Mouse (Mus musculus) stomach, embryonic 14.5 days (tissue): ENCODE measurements at regions not wholly inside any gene's neighbourhood (a gene's known extent, or its start where the extent isn't known, plus 50 kb on each side); places are given as distances from the start of the nearest gene placed in this dataset.

Experiments used
- ATAC-seq: fragments of 200-750 bp; cut with Nextera tagmentation; 2 replicates; pipeline ENCODE4 v1.8.0; 2017; ENCODE audit warnings: low read depth, moderate TSS enrichment; ENCODE audit not compliant: insufficient number of reproducible peaks, insufficient read depth, low FRiP score
- H3K27ac ChIP-seq: fragments of 300-500 bp; sonication (generic); 2 replicates; pipeline ENCODE4 v1.5.1; 2014; ENCODE audit warnings: mild to moderate bottlenecking, low read length, moderate library complexity, mixed read lengths
- H3K27me3 ChIP-seq: fragments of 300-500 bp; sonication (generic); 2 replicates; pipeline ENCODE4 v1.6.1; 2014; ENCODE audit warnings: low read length, control low read depth, mixed read lengths; ENCODE audit not compliant: control insufficient read depth, insufficient read depth
- H3K36me3 ChIP-seq: fragments of 300-500 bp; sonication (generic); 2 replicates; pipeline ENCODE4 v1.6.1; 2014; ENCODE audit warnings: mild to moderate bottlenecking, control low read depth, low read length, moderate library complexity, mixed read lengths; ENCODE audit not compliant: control insufficient read depth, insufficient read depth
- H3K4me1 ChIP-seq: fragments of 300-500 bp; sonication (generic); 2 replicates; pipeline ENCODE4 v1.6.1; 2014; ENCODE audit warnings: low read length, control low read depth, mixed read lengths; ENCODE audit not compliant: control insufficient read depth, insufficient read depth
- H3K4me2 ChIP-seq: fragments of 300-500 bp; sonication (generic); replicated peaks from 2 replicates; pipeline ENCODE4 v1.6.1; 2014; ENCODE audit warnings: low read depth, low read length, control low read depth
- H3K4me3 ChIP-seq: fragments of 300-500 bp; sonication (generic); 2 replicates; pipeline ENCODE4 v1.5.1; 2014; ENCODE audit warnings: low read depth, low read length, control low read depth
- H3K9ac ChIP-seq: fragments of 300-500 bp; sonication (generic); replicated peaks from 2 replicates; pipeline ENCODE4 v1.6.1; 2014; ENCODE audit warnings: low read depth, mild to moderate bottlenecking, control low read depth, low read length, moderate library complexity, mixed read lengths
- H3K9me3 ChIP-seq: fragments of 300-500 bp; sonication (generic); 2 replicates; pipeline ENCODE4 v1.6.1; 2016; ENCODE audit warnings: low read depth, low read length, control low read depth; ENCODE audit not compliant: control insufficient read depth
- WGBS: fragments of 180-500 bp; shearing (Covaris S2); extraction: QIAGEN DNeasy Blood & Tissue Kit; methylation state at CpG from one replicate; pipeline ENCODE4 v1.1.7; 2014; 5-methylcytosine and 5-hydroxymethylcytosine counted together

DNA sequence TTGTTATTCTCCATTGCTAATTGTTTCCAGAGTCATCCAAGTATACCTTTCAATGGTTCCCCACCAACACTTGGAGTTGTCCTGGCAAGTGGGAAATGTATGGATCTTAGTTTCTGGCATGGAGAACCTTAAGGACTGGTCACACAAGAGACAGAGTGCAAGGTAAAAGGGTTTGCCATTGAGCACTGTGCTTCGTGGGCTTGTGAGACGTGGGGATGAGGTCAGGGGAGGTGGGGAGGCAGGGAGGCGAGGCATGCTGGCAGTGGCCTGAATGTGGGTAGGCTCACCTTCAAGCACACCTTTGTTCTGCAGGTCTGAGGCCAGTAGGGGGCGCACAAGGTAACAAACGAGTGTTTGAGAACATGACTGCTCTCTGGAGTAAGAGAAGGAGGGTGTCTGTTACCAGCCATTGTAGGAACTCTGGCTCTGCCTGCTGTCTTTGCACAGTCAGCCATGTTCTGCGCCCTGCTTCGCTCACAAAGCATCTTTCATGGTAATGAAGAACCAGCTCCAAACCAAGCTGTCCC, 612.0 kb downstream of the Bcl11a start:
- 49% methylated on average over 7 of the region's 7 CpGs for WGBS
- no peaks in the 10 kb centered on the region for H3K27me3 ChIP-seq
- no peaks in the 10 kb centered on the region for H3K4me1 ChIP-seq
- no peak overlapping the region for H3K4me2 ChIP-seq
- no peak overlapping the region for H3K27ac ChIP-seq
- no peak overlapping the region for H3K4me3 ChIP-seq
- no peak overlapping the region for H3K9ac ChIP-seq
- no peaks in the 10 kb centered on the region for H3K9me3 ChIP-seq
- no peak for ATAC-seq
- no peaks in the 10 kb centered on the region for H3K36me3 ChIP-seq

GRCm38 (mm10) chr11:24693926-24694325, 616.1 kb downstream of the Bcl11a start:
- 89% methylated on average over 6 of the region's 6 CpGs for WGBS
- no peaks in the 10 kb centered on the region for H3K27me3 ChIP-seq
- H3K4me2 ChIP-seq, result no peak overlapping the region
- no peaks in the 10 kb centered on the region for H3K4me1 ChIP-seq
- ATAC-seq, result no peak
- no peaks in the 10 kb centered on the region for H3K36me3 ChIP-seq
- H3K27ac ChIP-seq, result no peak overlapping the region
- H3K9ac ChIP-seq, result no peak overlapping the region
- no peaks in the 10 kb centered on the region for H3K9me3 ChIP-seq
- no peak overlapping the region for H3K4me3 ChIP-seq

DNA sequence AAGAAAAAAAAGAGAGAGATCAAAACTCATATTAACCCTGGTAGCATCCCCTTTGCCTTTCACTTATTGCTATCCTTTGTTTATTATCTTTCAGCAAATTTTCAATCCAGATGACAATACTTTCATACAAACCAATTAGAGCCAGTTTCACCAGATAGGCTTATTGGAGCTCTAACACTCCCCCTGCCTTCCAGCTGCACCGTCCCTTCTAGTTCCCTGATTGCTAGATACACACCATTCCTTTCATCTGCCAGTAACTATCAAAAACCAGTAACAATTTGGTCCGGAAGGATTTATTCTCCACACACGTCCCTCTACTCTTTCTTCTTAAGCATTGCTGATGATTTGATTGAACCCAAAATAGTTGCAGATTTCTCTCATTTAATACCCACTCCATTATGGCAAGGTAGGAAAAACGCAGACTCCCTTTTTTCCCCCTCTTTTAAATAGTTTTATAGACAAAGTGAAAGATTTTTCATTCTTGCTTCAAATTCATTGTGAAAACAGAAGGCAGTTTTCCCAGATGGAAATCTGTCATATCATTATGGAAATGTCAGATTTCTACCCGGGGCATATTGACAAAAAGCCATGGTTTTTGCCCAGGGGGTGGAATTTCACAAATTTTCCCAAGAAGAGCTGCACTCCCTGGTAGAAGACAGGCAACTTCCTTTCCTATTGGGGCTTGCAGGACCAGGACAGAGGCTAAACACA, 617.3 kb downstream of the Bcl11a start:
- H3K27me3 ChIP-seq, result no peaks in the 10 kb centered on the region
- no peak for ATAC-seq
- no peak overlapping the region for H3K4me3 ChIP-seq
- H3K9ac ChIP-seq, result no peak overlapping the region
- WGBS, result 53% methylated on average over 5 of the region's 5 CpGs
- H3K36me3 ChIP-seq, result no peaks in the 10 kb centered on the region
- H3K4me1 ChIP-seq, result no peaks in the 10 kb centered on the region
- no peak overlapping the region for H3K4me2 ChIP-seq
- H3K9me3 ChIP-seq, result no peaks in the 10 kb centered on the region
- H3K27ac ChIP-seq, result no peak overlapping the region

DNA sequence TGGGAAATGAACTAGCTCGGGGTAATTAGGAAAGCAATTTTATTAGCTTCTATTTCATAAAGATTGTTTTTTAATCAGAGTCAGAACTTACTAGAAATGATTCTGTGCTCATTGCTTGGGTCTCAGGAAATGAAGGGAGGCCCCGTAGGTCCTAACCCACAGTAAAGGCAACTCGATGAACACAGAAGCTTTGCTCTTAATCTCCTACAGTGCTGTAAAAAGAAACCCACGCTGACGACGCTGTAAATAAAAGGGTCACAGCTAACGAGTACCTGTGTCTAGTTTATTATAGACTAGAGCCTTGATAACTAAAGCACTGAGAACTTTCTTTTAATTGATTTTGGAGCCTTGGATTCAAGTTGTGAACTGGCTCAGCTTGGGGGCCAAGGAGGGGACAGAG, 618.7 kb downstream of the Bcl11a start:
- Histone ChIP-seq H3K4me1 (no peaks in the 10 kb centered on the region), H3K4me2 (no peak overlapping the region), H3K27ac (no peak overlapping the region), H3K36me3 (no peaks in the 10 kb centered on the region), H3K9me3 (no peaks in the 10 kb centered on the region), H3K9ac (no peak overlapping the region), H3K4me3 (no peak overlapping the region), H3K27me3 (no peaks in the 10 kb centered on the region)
- whole genome bisulfite sequencing, result 45% methylated on average over 7 of the region's 7 CpGs
- no peak for ATAC-seq

DNA sequence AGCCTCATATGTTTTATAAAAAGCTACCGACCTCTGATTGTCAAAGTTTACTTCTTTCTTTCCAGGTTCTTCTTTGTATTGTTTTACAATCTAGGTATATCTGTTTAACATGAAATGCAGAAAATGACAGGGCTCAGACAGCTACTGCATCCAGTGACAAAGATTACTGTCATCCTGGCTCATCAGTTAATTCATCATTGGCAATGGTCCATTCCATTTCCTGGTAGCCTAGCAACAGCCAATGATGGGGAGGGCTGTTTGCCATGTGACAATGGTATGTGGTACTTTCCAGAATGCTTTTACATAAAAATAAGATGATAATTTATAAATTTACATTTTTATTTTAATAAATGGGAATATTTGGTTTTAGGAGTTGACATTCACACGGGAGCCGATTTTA, 630.9 kb downstream of the Bcl11a start:
- Histone ChIP-seq H3K4me2 (no peak overlapping the region), H3K36me3 (no peaks in the 10 kb centered on the region), H3K27ac (no peak overlapping the region), H3K27me3 (no peaks in the 10 kb centered on the region), H3K4me3 (no peak overlapping the region), H3K9ac (no peak overlapping the region), H3K9me3 (no peaks in the 10 kb centered on the region), H3K4me1 (no peaks in the 10 kb centered on the region)
- ATAC-seq, result no peak
- WGBS, result 90% methylated on average over 3 of the region's 3 CpGs

DNA sequence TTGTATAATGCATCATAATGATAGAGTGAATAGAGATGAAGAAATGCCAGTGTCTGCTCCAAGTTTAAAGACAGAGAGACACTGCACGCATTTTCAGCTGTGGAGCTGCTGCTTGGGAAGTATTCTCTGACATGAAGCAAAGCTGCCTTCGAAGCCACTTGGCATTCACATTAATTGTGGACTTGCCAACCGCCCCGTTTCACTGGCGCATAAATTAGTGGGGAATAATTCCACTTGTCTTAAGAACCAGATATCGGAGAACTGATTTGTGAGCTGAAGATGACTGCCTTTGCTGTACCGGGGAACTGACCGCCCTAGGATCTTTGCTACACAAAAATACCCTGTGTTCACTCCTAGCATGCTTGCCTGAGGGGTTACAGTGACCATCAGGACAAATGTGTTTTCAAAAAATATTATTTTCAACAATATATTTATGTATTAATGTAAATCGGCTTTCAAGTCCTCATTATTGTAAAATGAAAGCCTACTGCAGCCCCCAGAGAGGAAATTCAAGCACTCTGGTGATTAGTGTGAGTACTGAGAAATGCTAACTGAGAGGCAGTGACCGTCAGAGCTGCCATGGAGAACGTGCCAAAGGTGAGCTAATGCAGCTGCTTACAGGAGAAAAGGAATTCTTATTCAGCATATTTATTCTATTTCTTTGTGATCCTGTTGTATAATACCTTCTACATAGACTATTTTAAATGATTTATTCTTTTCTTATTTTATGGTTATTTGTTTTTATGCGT, 638.9 kb downstream of the Bcl11a start:
- Histone ChIP-seq H3K4me2 (no peak overlapping the region), H3K27ac (no peak overlapping the region), H3K9me3 (no peaks in the 10 kb centered on the region), H3K4me1 (no peaks in the 10 kb centered on the region), H3K4me3 (no peak overlapping the region), H3K36me3 (no peaks in the 10 kb centered on the region), H3K27me3 (no peaks in the 10 kb centered on the region), H3K9ac (no peak overlapping the region)
- 69% methylated on average over 12 of the region's 12 CpGs for WGBS
- ATAC-seq, result no peak

- Histone ChIP-seq H3K9ac (no peak overlapping the region), H3K27me3 (no peaks in the 10 kb centered on the region), H3K9me3 (no peaks in the 10 kb centered on the region), H3K4me2 (no peak overlapping the region), H3K27ac (no peak overlapping the region), H3K36me3 (no peaks in the 10 kb centered on the region), H3K4me1 (no peaks in the 10 kb centered on the region), H3K4me3 (no peak overlapping the region)
- ATAC-seq, result no peak
- WGBS, result 74% methylated on average over 5 of the region's 5 CpGs
These were observed 646.5 kb downstream of the Bcl11a start for GRCm38 (mm10) chr11:24724259-24724937.

GRCm38 (mm10) chr11:24726331-24726730, 648.5 kb downstream of the Bcl11a start:
- 48% methylated on average over 3 of the region's 3 CpGs for WGBS
- H3K4me2 ChIP-seq, result no peak overlapping the region
- no peaks in the 10 kb centered on the region for H3K27me3 ChIP-seq
- no peak overlapping the region for H3K9ac ChIP-seq
- no peaks in the 10 kb centered on the region for H3K9me3 ChIP-seq
- H3K36me3 ChIP-seq, result no peaks in the 10 kb centered on the region
- no peak overlapping the region for H3K4me3 ChIP-seq
- no peak for ATAC-seq
- H3K27ac ChIP-seq, result no peak overlapping the region
- H3K4me1 ChIP-seq, result no peaks in the 10 kb centered on the region
